In genomic region chr13:43579740-43580139, GRCm38 (mm10) we compare ENCODE assay signal across 7 mouse cellular contexts. TPM values are rescaled to one million over a fixed set of nuclear protein-coding genes. Genes with fewer than 3 reads are reported as not detected.
DNase-seq lines count a peak whose midpoint lies in the region; ATAC-seq and TF ChIP-seq lines count a peak whose summit lies in the region.

No protein-coding gene starts in this region.

- no peaks in the 10 kb centered on the region for H3K9me3 ChIP-seq in liver, embryonic 12.5 days (replicated peaks)
- H3K9me3 ChIP-seq in limb, embryonic 14.5 days (ENCODE audit: control insufficient read depth, low read length), result no peaks in the 10 kb centered on the region

- no peak overlapping the region for H3K4me2 ChIP-seq in liver, embryonic 12.5 days
- H3K4me2 ChIP-seq in limb, embryonic 14.5 days (replicated peaks; ENCODE audit: low read depth, low read length, severe bottlenecking), result no peak overlapping the region

- TF ChIP-seq POLR2A in limb, embryonic 14.5 days (IDR thresholded peaks at IDR 0.05; ENCODE audit: borderline replicate concordance, extremely low read depth, insufficient read depth, insufficient read length), result no peak

- 16% methylated on average over 18 of the region's 18 CpGs for WGBS in liver, embryonic 12.5 days (ENCODE audit: insufficient replicate concordance)
- WGBS in limb, embryonic 14.5 days, result 26% methylated on average over 18 of the region's 18 CpGs

- no peak overlapping the region for H3K27ac ChIP-seq in liver, embryonic 12.5 days
- no peak overlapping the region for H3K27ac ChIP-seq in limb, embryonic 14.5 days (replicated peaks; ENCODE audit: low read depth, low read length)

- intact Hi-C loops in gastrocnemius, postnatal 14 days (cut with DNase I; ENCODE audit: low total_unique reads), result loop anchor here (5.0 kb wide), 1 partner anchor 158 kb away; no protein-coding TSS in a partner anchor

- no peaks in the 10 kb centered on the region for H3K4me1 ChIP-seq in liver, embryonic 12.5 days
- peaks cover 6% of the 10 kb centered on the region for H3K4me1 ChIP-seq in limb, embryonic 14.5 days (ENCODE audit: control insufficient read depth, insufficient read depth, low read length)

- ATAC-seq in liver, embryonic 12.5 days, result no peak
- no peak for ATAC-seq in limb, embryonic 14.5 days (ENCODE audit: low FRiP score, low read depth)

- H3K36me3 ChIP-seq in liver, embryonic 12.5 days, result no peaks in the 10 kb centered on the region
- H3K36me3 ChIP-seq in limb, embryonic 14.5 days (ENCODE audit: control insufficient read depth, insufficient read depth, low read length), result no peaks in the 10 kb centered on the region

- H3K9ac ChIP-seq in liver, embryonic 12.5 days, result no peak overlapping the region
- no peak overlapping the region for H3K9ac ChIP-seq in limb, embryonic 14.5 days (ENCODE audit: low read depth, low read length, severe bottlenecking)

- H3K27me3 ChIP-seq in liver, embryonic 12.5 days (replicated peaks), result no peaks in the 10 kb centered on the region; the same call in 1 of the 2 replicates
- H3K27me3 ChIP-seq in limb, embryonic 14.5 days (ENCODE audit: control insufficient read depth, insufficient read depth, low read length), result no peaks in the 10 kb centered on the region

- DNase-seq in liver (peak; percentile 63), NIH3T3 (ENCODE audit: low read depth) (peak; percentile 70)
- peak; percentile 71 for DNase-seq in cerebellum, adult 9-10 months
- DNase-seq in gastrocnemius, postnatal 14 days, result peak; percentile 60
- peak; percentile 59 for DNase-seq in limb, embryonic 14.5 days (ENCODE audit: low spot score)
- DNase-seq in retina, postnatal 1 day, result peak; percentile 77

- no peak overlapping the region for H3K4me3 ChIP-seq in liver, embryonic 12.5 days
- no peak overlapping the region for H3K4me3 ChIP-seq in limb, embryonic 14.5 days (replicated peaks; ENCODE audit: low read length)

RNA-seq across cellular contexts. Expression of gene Mcur1, which starts 19.7 kb away (rescaled TPM):
- 8.3 and 9.0 TPM in 2 replicates for polyA plus RNA-seq in liver, embryonic 12.5 days (2016; fragmentation: Nextera tagmentation; extraction: Ambion mirVana)
- total RNA-seq in gastrocnemius, postnatal 14 days (2021), result 10 to 100 TPM; 21.1 to 21.8 TPM
- polyA plus RNA-seq in limb, embryonic 14.5 days (2012; rRNA removed), result 19.7 and 23.1 TPM in 2 replicates
- polyA plus RNA-seq in limb, embryonic 14.5 days (2014; fragmentation: Nextera tagmentation; extraction: Ambion mirVana), result 18.1 and 20.5 TPM in 2 replicates

RNA-seq across cellular contexts. Expression of gene Rnf182, which starts 35.8 kb away (rescaled TPM):
- polyA plus RNA-seq in liver, embryonic 12.5 days (2016; fragmentation: Nextera tagmentation; extraction: Ambion mirVana), result 0.19 and 0.20 TPM in 2 replicates
- total RNA-seq in gastrocnemius, postnatal 14 days (2021), result under 1 TPM; 0.18 to 0.27 TPM
- polyA plus RNA-seq in limb, embryonic 14.5 days (2012; rRNA removed), result 4.7 and 5.4 TPM in 2 replicates
- 8.6 and 9.2 TPM in 2 replicates for polyA plus RNA-seq in limb, embryonic 14.5 days (2014; fragmentation: Nextera tagmentation; extraction: Ambion mirVana)
